Mouse (Mus musculus): ENCODE measurements at regions not wholly inside any gene's neighbourhood (a gene's known extent, or its start where the extent isn't known, plus 50 kb on each side); places are given as distances from the start of the nearest gene placed in this dataset.

- no peak overlapping the region for H3K4me3 ChIP-seq (ENCODE audit: low read depth, low read length)
- H3K4me2 ChIP-seq (ENCODE audit: low read depth, low read length, poor library complexity, severe bottlenecking): no peak overlapping the region
- TF ChIP-seq CTCF (IDR thresholded peaks at IDR 0.05): peak; percentile 36; the same call in 1 of the 2 replicates
- no peak overlapping the region for H3K27ac ChIP-seq (ENCODE audit: low read depth, low read length)
- DNase-seq (ENCODE audit: low spot score) (peak; percentile 16), ATAC-seq (ENCODE audit: low FRiP score) (no peak)
- 72% methylated on average over 10 of the region's 10 CpGs for whole genome bisulfite sequencing
- no peaks in the 10 kb centered on the region for H3K9me3 ChIP-seq (ENCODE audit: low read length)
- H3K27me3 ChIP-seq (ENCODE audit: insufficient read depth, low read length): no peaks in the 10 kb centered on the region
- H3K4me1 ChIP-seq (ENCODE audit: insufficient read depth, low read length): no peaks in the 10 kb centered on the region
- no peak overlapping the region for H3K9ac ChIP-seq (replicated peaks; ENCODE audit: low read length, poor library complexity, severe bottlenecking)
- no peaks in the 10 kb centered on the region for H3K36me3 ChIP-seq (ENCODE audit: insufficient read depth, low read length)
Measured at GRCm38 (mm10) chr8:92772826-92773225, 54.3 kb upstream of the Mmp2 start.

GRCm38 (mm10) chr8:92775186-92775585, 51.9 kb upstream of the Mmp2 start:
- Histone ChIP-seq H3K4me1 (ENCODE audit: insufficient read depth, low read length) (no peaks in the 10 kb centered on the region), H3K9me3 (ENCODE audit: low read length) (no peaks in the 10 kb centered on the region), H3K4me3 (ENCODE audit: low read depth, low read length) (no peak overlapping the region), H3K9ac (replicated peaks; ENCODE audit: low read length, poor library complexity, severe bottlenecking) (no peak overlapping the region), H3K36me3 (ENCODE audit: insufficient read depth, low read length) (no peaks in the 10 kb centered on the region), H3K4me2 (ENCODE audit: low read depth, low read length, poor library complexity, severe bottlenecking) (no peak overlapping the region), H3K27ac (ENCODE audit: low read depth, low read length) (no peak overlapping the region), H3K27me3 (ENCODE audit: insufficient read depth, low read length) (no peaks in the 10 kb centered on the region)
- TF ChIP-seq CTCF (IDR thresholded peaks at IDR 0.05): no peak
- 53% methylated on average over 4 of the region's 4 CpGs for WGBS
- ATAC-seq (ENCODE audit: low FRiP score) (no peak; the same call in 1 of the 2 replicates), DNase-seq (ENCODE audit: low spot score) (no peak)

GRCm38 (mm10) chr8:92777106-92777505, 50.0 kb upstream of the Mmp2 start:
- Histone ChIP-seq H3K4me1 (ENCODE audit: insufficient read depth, low read length) (no peaks in the 10 kb centered on the region), H3K4me3 (ENCODE audit: low read depth, low read length) (no peak overlapping the region), H3K27me3 (ENCODE audit: insufficient read depth, low read length) (no peaks in the 10 kb centered on the region), H3K4me2 (ENCODE audit: low read depth, low read length, poor library complexity, severe bottlenecking) (no peak overlapping the region), H3K9ac (replicated peaks; ENCODE audit: low read length, poor library complexity, severe bottlenecking) (no peak overlapping the region), H3K9me3 (ENCODE audit: low read length) (no peaks in the 10 kb centered on the region), H3K27ac (ENCODE audit: low read depth, low read length) (no peak overlapping the region), H3K36me3 (ENCODE audit: insufficient read depth, low read length) (no peaks in the 10 kb centered on the region)
- WGBS: 29% methylated on average over 5 of the region's 5 CpGs
- DNase-seq (ENCODE audit: low spot score): no peak
- TF ChIP-seq CTCF (IDR thresholded peaks at IDR 0.05): no peak
- no peak for ATAC-seq (ENCODE audit: low FRiP score)

All from midbrain, postnatal 0 days (tissue).